Mouse (Mus musculus): Measurements from ENCODE around the gene Fn1. TPM values are rescaled to one million over a fixed set of nuclear protein-coding genes. Genes with fewer than 3 reads are reported as not detected.

Fn1 gene
- polyA plus RNA-seq, 1 experiment from 2014 or later: 64.7 TPM

DNA sequence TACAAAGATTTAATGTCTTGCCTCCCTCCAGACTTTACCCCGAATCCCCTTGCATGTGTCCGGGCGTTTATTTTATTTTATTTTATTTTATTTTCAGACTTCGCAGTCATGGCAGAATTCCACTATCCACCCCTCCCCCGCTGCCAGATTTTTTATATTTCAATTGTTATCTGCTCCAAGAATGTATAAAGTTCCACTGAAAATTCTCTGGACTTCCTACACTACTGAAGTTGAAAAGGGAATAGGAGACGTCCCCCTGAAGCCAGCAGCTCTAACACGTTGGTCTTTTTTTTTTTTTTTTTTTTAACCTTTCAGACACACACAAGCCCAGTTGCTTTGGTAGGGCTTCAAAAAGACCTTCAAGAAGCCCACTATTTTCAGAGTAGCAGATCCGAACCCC, 1.2 kb upstream of the Fn1 start:
- Histone ChIP-seq H3K27ac (ENCODE audit: low read depth, low read length) (no peak overlapping the region), H3K4me2 (peak overlapping the region; percentile 68), H3K9me3 (ENCODE audit: control insufficient read depth, low read length) (no peaks in the 10 kb centered on the region), H3K36me3 (ENCODE audit: control insufficient read depth, insufficient read depth, low read length) (no peaks in the 10 kb centered on the region), H3K4me1 (ENCODE audit: control insufficient read depth, insufficient read depth, low read length) (peaks cover 7% of the 10 kb centered on the region; the same call in 1 of the 2 replicates), H3K27me3 (ENCODE audit: control insufficient read depth, insufficient read depth, low read length) (no peaks in the 10 kb centered on the region; the same call in 1 of the 2 replicates), H3K4me3 (ENCODE audit: low read depth, low read length) (peak overlapping the region; percentile 76), H3K9ac (ENCODE audit: low read length) (peak overlapping the region; percentile 91)
- 12% methylated on average over 8 of the region's 8 CpGs for WGBS
- DNase-seq (ENCODE audit: low spot score, missing footprints): peak; percentile 90
- no peak for ATAC-seq (ENCODE audit: low FRiP score)

DNA sequence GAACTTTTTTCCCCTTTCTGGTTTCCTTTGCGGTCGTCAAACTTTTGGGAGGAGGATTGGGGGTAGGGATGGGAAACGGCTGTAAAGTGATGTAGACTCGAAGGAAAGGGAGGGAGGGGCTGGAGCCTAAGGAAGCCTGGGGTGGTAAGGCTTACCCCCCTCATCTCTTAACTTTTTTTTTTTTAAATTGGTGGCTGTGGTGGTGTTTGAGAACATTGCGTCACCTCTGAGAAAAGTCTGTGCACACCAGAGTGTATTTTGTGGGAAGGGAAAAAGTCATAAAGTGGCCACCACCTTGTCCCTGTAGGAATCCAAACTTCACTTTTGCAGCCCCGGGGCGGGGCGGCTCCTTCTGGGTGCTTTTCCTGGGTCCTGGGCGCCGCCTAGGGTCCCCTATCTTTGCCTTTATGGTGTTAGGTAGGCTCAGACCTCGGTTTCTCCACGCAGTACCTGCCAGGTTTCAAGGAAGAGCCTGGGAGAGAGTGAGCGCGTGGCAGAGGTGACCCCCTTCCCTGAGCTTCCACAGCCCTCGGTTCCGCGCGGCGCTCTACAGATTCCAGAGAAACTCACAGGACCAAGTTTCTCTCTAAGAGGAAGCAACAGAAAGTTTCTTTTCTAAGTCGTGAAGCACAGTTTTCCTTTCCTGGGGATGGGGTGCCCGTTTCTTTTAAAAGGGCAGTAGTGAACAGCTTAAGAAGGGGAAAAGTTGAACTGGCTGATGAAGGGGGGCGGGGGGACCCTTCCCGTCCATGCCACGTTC, 580 bp upstream of the Fn1 start:
- no peak; the same call in 1 of the 2 replicates for ATAC-seq (ENCODE audit: low FRiP score)
- Histone ChIP-seq H3K36me3 (ENCODE audit: control insufficient read depth, insufficient read depth, low read length) (no peaks in the 10 kb centered on the region), H3K4me2 (peak overlapping the region; percentile 68), H3K9me3 (ENCODE audit: control insufficient read depth, low read length) (no peaks in the 10 kb centered on the region), H3K27ac (ENCODE audit: low read depth, low read length) (no peak overlapping the region; the same call in 1 of the 2 replicates), H3K27me3 (ENCODE audit: control insufficient read depth, insufficient read depth, low read length) (no peaks in the 10 kb centered on the region; the same call in 1 of the 2 replicates), H3K9ac (ENCODE audit: low read length) (peak overlapping the region; percentile 91), H3K4me3 (ENCODE audit: low read depth, low read length) (peak overlapping the region; percentile 76), H3K4me1 (ENCODE audit: control insufficient read depth, insufficient read depth, low read length) (peaks cover 7% of the 10 kb centered on the region; the same call in 1 of the 2 replicates)
- WGBS: 0% methylated on average over 24 of the region's 24 CpGs
- DNase-seq (ENCODE audit: low spot score, missing footprints): peak; percentile 97

DNA sequence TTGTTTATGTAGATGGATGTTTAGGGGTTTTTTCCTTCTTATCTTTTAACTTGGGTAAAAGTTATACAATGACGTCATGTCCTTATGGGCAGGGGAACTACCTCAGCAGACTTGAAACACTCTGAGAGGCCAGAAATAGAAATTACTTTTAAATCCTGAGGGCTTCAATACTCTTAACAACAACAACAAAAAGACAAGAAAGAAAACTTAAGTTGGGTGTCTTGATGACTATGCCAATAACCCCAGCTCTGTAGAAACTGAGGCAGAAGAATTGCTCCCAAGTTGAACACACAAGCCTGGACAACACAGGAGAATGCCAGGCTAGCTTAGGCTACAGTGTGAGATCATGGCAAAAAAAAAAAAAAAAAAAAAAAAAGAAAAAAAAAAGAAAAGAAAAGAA, 1.2 kb downstream of the Fn1 start:
- peak; percentile 88 for DNase-seq (ENCODE audit: low spot score, missing footprints)
- no peak for ATAC-seq (ENCODE audit: low FRiP score)
- peaks cover 7% of the 10 kb centered on the region; the same call in 1 of the 2 replicates for H3K4me1 ChIP-seq (ENCODE audit: control insufficient read depth, insufficient read depth, low read length)
- no peak overlapping the region for H3K27ac ChIP-seq (ENCODE audit: low read depth, low read length)
- H3K27me3 ChIP-seq (ENCODE audit: control insufficient read depth, insufficient read depth, low read length): no peaks in the 10 kb centered on the region; the same call in 1 of the 2 replicates
- H3K9me3 ChIP-seq (ENCODE audit: control insufficient read depth, low read length): no peaks in the 10 kb centered on the region
- peak overlapping the region; percentile 68 for H3K4me2 ChIP-seq
- WGBS: 61% methylated on average over 1 of the region's 1 CpGs
- H3K4me3 ChIP-seq (ENCODE audit: low read depth, low read length): peak overlapping the region; percentile 76
- H3K36me3 ChIP-seq (ENCODE audit: control insufficient read depth, insufficient read depth, low read length): no peaks in the 10 kb centered on the region; the same call in 1 of the 2 replicates
- no peak overlapping the region for H3K9ac ChIP-seq (ENCODE audit: low read length)

DNA sequence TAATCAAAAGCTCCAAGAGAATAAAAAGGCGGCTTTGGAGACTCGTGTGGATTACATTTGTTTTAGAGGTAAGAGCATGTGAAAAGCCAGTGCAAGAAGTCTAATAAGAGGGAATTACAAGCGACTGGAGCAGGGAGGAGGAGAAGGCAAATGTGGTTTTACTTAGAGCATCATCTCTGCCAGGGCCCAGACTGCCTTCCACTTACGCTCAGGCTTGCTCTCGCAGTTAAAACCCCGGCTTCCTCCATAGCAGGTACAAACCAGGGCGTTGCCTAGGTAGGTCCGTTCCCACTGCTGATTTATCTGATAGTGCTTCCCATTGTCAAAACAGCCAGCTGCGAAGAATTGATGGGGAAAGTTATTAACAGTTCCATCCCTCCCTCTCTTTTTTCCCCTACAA, 1.7 kb downstream of the Fn1 start:
- peaks cover 7% of the 10 kb centered on the region; the same call in 1 of the 2 replicates for H3K4me1 ChIP-seq (ENCODE audit: control insufficient read depth, insufficient read depth, low read length)
- peak overlapping the region; percentile 39 for H3K9ac ChIP-seq (ENCODE audit: low read length)
- peak overlapping the region; percentile 68 for H3K4me2 ChIP-seq
- H3K36me3 ChIP-seq (ENCODE audit: control insufficient read depth, insufficient read depth, low read length): no peaks in the 10 kb centered on the region; the same call in 1 of the 2 replicates
- H3K4me3 ChIP-seq (ENCODE audit: low read depth, low read length): peak overlapping the region; percentile 13; the same call in 1 of the 2 replicates
- H3K9me3 ChIP-seq (ENCODE audit: control insufficient read depth, low read length): no peaks in the 10 kb centered on the region
- WGBS: 53% methylated on average over 9 of the region's 9 CpGs
- DNase-seq (ENCODE audit: low spot score, missing footprints) (no peak), ATAC-seq (ENCODE audit: low FRiP score) (no peak)
- H3K27ac ChIP-seq (ENCODE audit: low read depth, low read length): no peak overlapping the region
- no peaks in the 10 kb centered on the region; the same call in 1 of the 2 replicates for H3K27me3 ChIP-seq (ENCODE audit: control insufficient read depth, insufficient read depth, low read length)

- Histone ChIP-seq H3K4me3 (ENCODE audit: low read depth, low read length) (no peak overlapping the region), H3K36me3 (ENCODE audit: control insufficient read depth, insufficient read depth, low read length) (no peaks in the 10 kb centered on the region; the same call in 1 of the 2 replicates), H3K27me3 (ENCODE audit: control insufficient read depth, insufficient read depth, low read length) (no peaks in the 10 kb centered on the region; the same call in 1 of the 2 replicates), H3K27ac (ENCODE audit: low read depth, low read length) (no peak overlapping the region), H3K9me3 (ENCODE audit: control insufficient read depth, low read length) (no peaks in the 10 kb centered on the region), H3K4me1 (ENCODE audit: control insufficient read depth, insufficient read depth, low read length) (peaks cover 7% of the 10 kb centered on the region; the same call in 1 of the 2 replicates), H3K9ac (ENCODE audit: low read length) (peak overlapping the region; percentile 16; the same call in 1 of the 2 replicates), H3K4me2 (peak overlapping the region; percentile 68)
- DNase-seq (ENCODE audit: low spot score, missing footprints) (no peak), ATAC-seq (ENCODE audit: low FRiP score) (no peak)
- WGBS: 31% methylated on average over 6 of the region's 6 CpGs
These were observed 2.3 kb downstream of the Fn1 start for GRCm38 (mm10) chr1:71650741-71651140.

DNA sequence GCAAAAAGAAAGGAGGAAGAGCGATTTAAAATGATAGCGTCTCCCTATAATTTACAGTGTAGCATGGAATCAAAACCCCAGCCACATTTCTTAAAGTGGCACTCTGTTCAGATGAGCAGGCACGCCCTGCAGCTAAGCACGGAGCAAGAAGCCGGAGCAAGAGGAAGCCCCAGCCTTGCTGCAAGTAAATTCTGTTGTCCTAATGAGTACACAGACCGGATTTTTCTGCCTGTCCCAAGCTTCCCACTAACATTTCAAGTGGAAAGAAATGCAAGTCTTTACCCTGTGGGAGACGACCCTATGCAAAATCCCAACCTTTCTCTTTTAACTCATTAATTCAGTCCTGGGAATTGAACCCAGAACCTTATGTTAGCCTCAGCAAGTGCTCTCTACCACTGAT, 4.8 kb downstream of the Fn1 start:
- no peak for ATAC-seq (ENCODE audit: low FRiP score)
- DNase-seq (ENCODE audit: low spot score, missing footprints): no peak
- H3K9me3 ChIP-seq (ENCODE audit: control insufficient read depth, low read length): no peaks in the 10 kb centered on the region
- 88% methylated on average over 7 of the region's 7 CpGs for WGBS
- peaks cover 3% of the 10 kb centered on the region; the same call in 1 of the 2 replicates for H3K4me1 ChIP-seq (ENCODE audit: control insufficient read depth, insufficient read depth, low read length)
- no peak overlapping the region for H3K4me3 ChIP-seq (ENCODE audit: low read depth, low read length)
- H3K27me3 ChIP-seq (ENCODE audit: control insufficient read depth, insufficient read depth, low read length): peaks cover 7% of the 10 kb centered on the region
- H3K9ac ChIP-seq (ENCODE audit: low read length): no peak overlapping the region
- no peak overlapping the region for H3K27ac ChIP-seq (ENCODE audit: low read depth, low read length)
- H3K36me3 ChIP-seq (ENCODE audit: control insufficient read depth, insufficient read depth, low read length): peaks cover 10% of the 10 kb centered on the region
- H3K4me2 ChIP-seq: no peak overlapping the region

GRCm38 (mm10) chr1:71646774-71647173, 6.2 kb downstream of the Fn1 start:
- Histone ChIP-seq H3K9me3 (ENCODE audit: control insufficient read depth, low read length) (no peaks in the 10 kb centered on the region), H3K4me3 (ENCODE audit: low read depth, low read length) (no peak overlapping the region), H3K4me2 (no peak overlapping the region), H3K27me3 (ENCODE audit: control insufficient read depth, insufficient read depth, low read length) (peaks cover 7% of the 10 kb centered on the region), H3K27ac (ENCODE audit: low read depth, low read length) (no peak overlapping the region), H3K36me3 (ENCODE audit: control insufficient read depth, insufficient read depth, low read length) (peaks cover 11% of the 10 kb centered on the region), H3K4me1 (ENCODE audit: control insufficient read depth, insufficient read depth, low read length) (peaks cover 3% of the 10 kb centered on the region; the same call in 1 of the 2 replicates), H3K9ac (ENCODE audit: low read length) (no peak overlapping the region)
- ATAC-seq (ENCODE audit: low FRiP score) (no peak), DNase-seq (ENCODE audit: low spot score, missing footprints) (no peak)
- WGBS: 89% methylated on average over 5 of the region's 5 CpGs

DNA sequence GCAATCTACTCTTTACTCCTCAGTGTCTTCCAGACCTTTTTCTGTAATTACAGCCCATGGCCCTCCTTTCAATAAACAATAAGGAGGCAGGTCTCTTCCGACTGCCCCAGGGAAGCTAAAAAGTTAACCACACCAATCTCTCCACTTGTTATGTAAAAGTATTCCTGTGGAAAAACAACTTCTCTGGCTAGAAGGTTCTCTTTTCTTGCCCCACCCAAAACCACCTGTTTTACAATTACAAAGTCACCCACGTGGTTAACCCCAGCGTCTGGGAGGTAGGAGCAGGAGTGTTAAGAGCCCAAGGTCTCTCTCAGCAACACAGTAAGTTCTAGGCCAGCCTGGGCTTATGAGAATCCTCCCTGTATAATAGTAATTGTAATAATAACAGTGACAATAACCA, 7.0 kb downstream of the Fn1 start:
- peaks cover 11% of the 10 kb centered on the region for H3K36me3 ChIP-seq (ENCODE audit: control insufficient read depth, insufficient read depth, low read length)
- ATAC-seq (ENCODE audit: low FRiP score) (no peak), DNase-seq (ENCODE audit: low spot score, missing footprints) (no peak)
- no peaks in the 10 kb centered on the region; the same call in 1 of the 2 replicates for H3K4me1 ChIP-seq (ENCODE audit: control insufficient read depth, insufficient read depth, low read length)
- peaks cover 7% of the 10 kb centered on the region for H3K27me3 ChIP-seq (ENCODE audit: control insufficient read depth, insufficient read depth, low read length)
- H3K9ac ChIP-seq (ENCODE audit: low read length): no peak overlapping the region
- no peak overlapping the region for H3K4me2 ChIP-seq
- 75% methylated on average over 3 of the region's 3 CpGs for WGBS
- no peaks in the 10 kb centered on the region for H3K9me3 ChIP-seq (ENCODE audit: control insufficient read depth, low read length)
- H3K4me3 ChIP-seq (ENCODE audit: low read depth, low read length): no peak overlapping the region
- no peak overlapping the region for H3K27ac ChIP-seq (ENCODE audit: low read depth, low read length)

GRCm38 (mm10) chr1:71645466-71645865, 7.5 kb downstream of the Fn1 start:
- 94% methylated on average over 13 of the region's 13 CpGs for whole genome bisulfite sequencing
- Histone ChIP-seq H3K9me3 (ENCODE audit: control insufficient read depth, low read length) (no peaks in the 10 kb centered on the region), H3K36me3 (ENCODE audit: control insufficient read depth, insufficient read depth, low read length) (peaks cover 11% of the 10 kb centered on the region)

More at GRCm38 (mm10) chr1:71645466-71645865, 7.5 kb downstream of the Fn1 start:
- H3K9ac ChIP-seq (ENCODE audit: low read length): no peak overlapping the region
- no peak overlapping the region for H3K4me3 ChIP-seq (ENCODE audit: low read depth, low read length)
- no peak for ATAC-seq (ENCODE audit: low FRiP score)
- H3K4me1 ChIP-seq (ENCODE audit: control insufficient read depth, insufficient read depth, low read length): no peaks in the 10 kb centered on the region; the same call in 1 of the 2 replicates
- H3K27me3 ChIP-seq (ENCODE audit: control insufficient read depth, insufficient read depth, low read length): peaks cover 7% of the 10 kb centered on the region
- no peak overlapping the region for H3K27ac ChIP-seq (ENCODE audit: low read depth, low read length)
- DNase-seq (ENCODE audit: low spot score, missing footprints): no peak
- H3K4me2 ChIP-seq: no peak overlapping the region
